8 mouse cellular contexts compared by ENCODE assay signal in the genomic region with DNA sequence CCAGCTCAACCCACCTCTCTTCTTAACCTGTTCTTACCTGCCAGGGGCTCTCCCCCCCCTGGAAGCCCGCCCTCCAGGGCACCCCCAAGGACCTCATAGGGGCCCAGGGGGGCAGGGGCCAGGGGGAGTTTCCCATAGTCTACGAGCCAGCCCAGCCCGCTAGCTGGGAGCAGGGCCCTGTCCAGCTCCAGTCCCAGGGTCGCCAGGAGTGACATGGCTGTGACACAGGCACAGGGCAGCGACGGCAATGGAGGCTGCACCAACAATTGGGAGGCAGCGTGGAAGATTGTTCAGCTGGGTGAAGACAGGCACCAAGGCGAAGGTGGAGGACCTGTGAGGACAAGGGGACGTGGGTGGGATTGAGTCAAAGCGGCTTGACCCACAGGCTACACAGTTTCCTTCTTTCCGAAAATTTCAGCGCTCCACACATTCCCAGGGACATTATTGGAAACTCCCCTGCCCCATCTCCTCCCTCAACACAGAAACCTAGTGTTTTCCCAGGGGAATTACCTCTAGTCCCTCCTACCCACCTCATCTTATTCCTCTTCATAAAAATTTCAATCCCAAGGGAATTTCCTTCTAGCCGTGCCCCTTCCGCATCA. TPM values are rescaled to one million over a fixed set of nuclear protein-coding genes. Genes with fewer than 3 reads are reported as not detected.
DNase-seq lines count a peak whose midpoint lies in the region; ATAC-seq and TF ChIP-seq lines count a peak whose summit lies in the region.

No protein-coding gene starts in this region.

- TF ChIP-seq CTCF in lung, postnatal 0 days (IDR thresholded peaks at IDR 0.05), result no peak; the same call in 1 of the 2 replicates

- peak; percentile 35 for DNase-seq in CD4-positive, CD25-positive, alpha-beta regulatory T cell, adult 2 months (ENCODE audit: low read depth, low spot score)
- no peak for DNase-seq in lung, postnatal 0 days (ENCODE audit: low spot score)
- no peak for DNase-seq in lung, postnatal 14 days
- no peak for DNase-seq in frontal cortex, postnatal 36 days (ENCODE audit: low spot score in 2 of 2)

- no peak overlapping the region; the same call in 1 of the 2 replicates for H3K9ac ChIP-seq in lung, postnatal 0 days (replicated peaks; ENCODE audit: low read depth)
- peak overlapping the region; percentile 95 for H3K9ac ChIP-seq in heart, embryonic 14.5 days (ENCODE audit: low read length)
- H3K9ac ChIP-seq in limb, embryonic 15.5 days, result no peak overlapping the region
- H3K9ac ChIP-seq in stomach, embryonic 14.5 days (replicated peaks; ENCODE audit: low read depth, low read length), result no peak overlapping the region

- peak overlapping the region; percentile 82 for H3K4me2 ChIP-seq in lung, postnatal 0 days (replicated peaks; ENCODE audit: low read depth, low read length)
- peak overlapping the region; percentile 91 for H3K4me2 ChIP-seq in heart, embryonic 14.5 days (ENCODE audit: low read length)
- peak overlapping the region; percentile 71 for H3K4me2 ChIP-seq in limb, embryonic 15.5 days
- peak overlapping the region; percentile 88 for H3K4me2 ChIP-seq in stomach, embryonic 14.5 days (replicated peaks; ENCODE audit: low read depth, low read length)

- peak overlapping the region; percentile 96 for H3K27ac ChIP-seq in lung, postnatal 0 days (ENCODE audit: low read length)
- peak overlapping the region; percentile 94 to 99; a peak in 2 of 4 replicates for H3K27ac ChIP-seq in heart, embryonic 14.5 days (replicated peaks in 1 of 2; ENCODE audit: control insufficient read depth in 1 of 2, insufficient read depth in 1 of 2, low read depth in 2 of 2, low read length in 2 of 2)
- H3K27ac ChIP-seq in limb, embryonic 15.5 days, result peak overlapping the region; percentile 98
- H3K27ac ChIP-seq in stomach, embryonic 14.5 days (ENCODE audit: low read length), result peak overlapping the region; percentile 97; the same call in 1 of the 2 replicates

- WGBS in lung, postnatal 0 days, result 29% methylated on average over 13 of the region's 14 CpGs
- 22% methylated on average over 14 of the region's 14 CpGs for WGBS in heart, embryonic 14.5 days
- WGBS in limb, embryonic 15.5 days, result 36% methylated on average over 14 of the region's 14 CpGs
- 34% methylated on average over 14 of the region's 14 CpGs for WGBS in stomach, embryonic 14.5 days

- peak overlapping the region; percentile 90 for H3K4me3 ChIP-seq in lung, postnatal 0 days (ENCODE audit: low read depth, low read length)
- H3K4me3 ChIP-seq in heart, embryonic 14.5 days (ENCODE audit: control insufficient read depth in 1 of 2, insufficient read depth in 1 of 2, low read depth in 1 of 2, low read length in 2 of 2), result peak overlapping the region; percentile 67 to 85
- peak overlapping the region; percentile 86 for H3K4me3 ChIP-seq in limb, embryonic 15.5 days
- H3K4me3 ChIP-seq in stomach, embryonic 14.5 days (ENCODE audit: low read depth, low read length), result peak overlapping the region; percentile 69

- no peaks in the 10 kb centered on the region for H3K9me3 ChIP-seq in lung, postnatal 0 days (ENCODE audit: low read length)
- no peaks in the 10 kb centered on the region for H3K9me3 ChIP-seq in heart, embryonic 14.5 days (ENCODE audit: control insufficient read depth, low read length)
- no peaks in the 10 kb centered on the region for H3K9me3 ChIP-seq in limb, embryonic 15.5 days
- no peaks in the 10 kb centered on the region for H3K9me3 ChIP-seq in stomach, embryonic 14.5 days (ENCODE audit: control insufficient read depth, low read depth, low read length)

- H3K36me3 ChIP-seq in lung, postnatal 0 days (ENCODE audit: insufficient read depth, low read length), result no peaks in the 10 kb centered on the region; the same call in 1 of the 2 replicates
- H3K36me3 ChIP-seq in heart, embryonic 14.5 days (ENCODE audit: control insufficient read depth, insufficient read depth, low read length), result peaks cover 35% of the 10 kb centered on the region
- H3K36me3 ChIP-seq in limb, embryonic 15.5 days, result peaks cover 25% of the 10 kb centered on the region
- peaks cover 4% of the 10 kb centered on the region; the same call in 1 of the 2 replicates for H3K36me3 ChIP-seq in stomach, embryonic 14.5 days (ENCODE audit: control insufficient read depth, insufficient read depth, low read length)

- ATAC-seq in CD4-positive, CD25-positive, alpha-beta regulatory T cell, adult 4 months, result no peak
- no peak for ATAC-seq in lung, postnatal 0 days
- ATAC-seq in heart, embryonic 14.5 days (ENCODE audit: insufficient number of reproducible peaks, insufficient read depth, low FRiP score, low read depth), result no peak
- ATAC-seq in limb, embryonic 15.5 days (ENCODE audit: insufficient number of reproducible peaks, low FRiP score, low TSS enrichment, low read depth), result no peak
- no peak for ATAC-seq in stomach, embryonic 14.5 days (ENCODE audit: insufficient number of reproducible peaks, insufficient read depth, low FRiP score, low read depth)

- H3K4me1 ChIP-seq in lung, postnatal 0 days (ENCODE audit: insufficient read depth, low read depth, low read length), result peaks cover 18% of the 10 kb centered on the region; the same call in 1 of the 2 replicates
- H3K4me1 ChIP-seq in heart, embryonic 14.5 days (ENCODE audit: control insufficient read depth in 2 of 2, insufficient read depth in 2 of 2, low read length in 2 of 2), result peaks cover 22 to 37% of the 10 kb centered on the region in 2 experiments
- peaks cover 39% of the 10 kb centered on the region for H3K4me1 ChIP-seq in limb, embryonic 15.5 days
- H3K4me1 ChIP-seq in stomach, embryonic 14.5 days (ENCODE audit: control insufficient read depth, insufficient read depth, low read length), result peaks cover 36% of the 10 kb centered on the region

- no peaks in the 10 kb centered on the region for H3K27me3 ChIP-seq in lung, postnatal 0 days (replicated peaks; ENCODE audit: insufficient read depth, low read length)
- no peaks in the 10 kb centered on the region for H3K27me3 ChIP-seq in heart, embryonic 14.5 days (ENCODE audit: control insufficient read depth, insufficient read depth, low read length)
- no peaks in the 10 kb centered on the region for H3K27me3 ChIP-seq in limb, embryonic 15.5 days
- H3K27me3 ChIP-seq in stomach, embryonic 14.5 days (ENCODE audit: control insufficient read depth, insufficient read depth, low read length), result no peaks in the 10 kb centered on the region

- TF ChIP-seq EP300 in lung, postnatal 0 days (IDR thresholded peaks at IDR 0.05), result no peak

RNA-seq across cellular contexts. Expression of a gene that starts 0.8 kb away (rescaled TPM):
- 10 to 100 TPM; 27.3 to 57.8 TPM for polyA plus RNA-seq in CD4-positive, CD25-positive, alpha-beta regulatory T cell, adult 4 months (2017; shearing (Covaris generic))
- polyA plus RNA-seq in lung, postnatal 0 days (2015; fragmentation: Nextera tagmentation; extraction: Ambion mirVana), result 22.7 and 23.8 TPM in 2 replicates
- 41.5 and 41.7 TPM in 2 replicates for polyA plus RNA-seq in heart, embryonic 14.5 days (2014; fragmentation: Nextera tagmentation; extraction: Ambion mirVana)
- polyA plus RNA-seq in limb, embryonic 15.5 days (2015; fragmentation: Nextera tagmentation; extraction: Ambion mirVana), result 83.6 and 88.0 TPM in 2 replicates
- 54.2 and 56.6 TPM in 2 replicates for polyA plus RNA-seq in stomach, embryonic 14.5 days (2014; fragmentation: Nextera tagmentation; extraction: Ambion mirVana)

RNA-seq across cellular contexts. Expression of a gene that starts 1.1 kb away (rescaled TPM):
- 1 to 10 TPM; 1.9 to 3.6 TPM for polyA plus RNA-seq in CD4-positive, CD25-positive, alpha-beta regulatory T cell, adult 4 months (2017; shearing (Covaris generic))
- 1.9 and 2.3 TPM in 2 replicates for polyA plus RNA-seq in lung, postnatal 0 days (2015; fragmentation: Nextera tagmentation; extraction: Ambion mirVana)
- 0.77 and 0.91 TPM in 2 replicates for polyA plus RNA-seq in heart, embryonic 14.5 days (2014; fragmentation: Nextera tagmentation; extraction: Ambion mirVana)
- 1.0 and 1.6 TPM in 2 replicates for polyA plus RNA-seq in limb, embryonic 15.5 days (2015; fragmentation: Nextera tagmentation; extraction: Ambion mirVana)
- polyA plus RNA-seq in stomach, embryonic 14.5 days (2014; fragmentation: Nextera tagmentation; extraction: Ambion mirVana), result 1.2 and 3.0 TPM in 2 replicates

RNA-seq across cellular contexts. Expression of a gene that starts 1.4 kb away (rescaled TPM):
- under 1 TPM; 0.19 to 0.35 TPM for polyA plus RNA-seq in CD4-positive, CD25-positive, alpha-beta regulatory T cell, adult 4 months (2017; shearing (Covaris generic))
- polyA plus RNA-seq in lung, postnatal 0 days (2015; fragmentation: Nextera tagmentation; extraction: Ambion mirVana), result 6.0 and 6.1 TPM in 2 replicates
- 1.8 and 1.9 TPM in 2 replicates for polyA plus RNA-seq in heart, embryonic 14.5 days (2014; fragmentation: Nextera tagmentation; extraction: Ambion mirVana)
- 5.7 and 6.2 TPM in 2 replicates for polyA plus RNA-seq in limb, embryonic 15.5 days (2015; fragmentation: Nextera tagmentation; extraction: Ambion mirVana)
- polyA plus RNA-seq in stomach, embryonic 14.5 days (2014; fragmentation: Nextera tagmentation; extraction: Ambion mirVana), result 3.1 and 4.4 TPM in 2 replicates

RNA-seq across cellular contexts. Expression of a gene that starts 33.7 kb away (rescaled TPM):
- polyA plus RNA-seq in CD4-positive, CD25-positive, alpha-beta regulatory T cell, adult 4 months (2017; shearing (Covaris generic)), result 1 to 10 TPM; 1.2 to 3.1 TPM
- 84.0 and 89.4 TPM in 2 replicates for polyA plus RNA-seq in lung, postnatal 0 days (2015; fragmentation: Nextera tagmentation; extraction: Ambion mirVana)
- 33.4 and 61.6 TPM in 2 replicates for polyA plus RNA-seq in heart, embryonic 14.5 days (2014; fragmentation: Nextera tagmentation; extraction: Ambion mirVana)
- polyA plus RNA-seq in limb, embryonic 15.5 days (2015; fragmentation: Nextera tagmentation; extraction: Ambion mirVana), result 118 and 124 TPM in 2 replicates
- 43.6 and 54.9 TPM in 2 replicates for polyA plus RNA-seq in stomach, embryonic 14.5 days (2014; fragmentation: Nextera tagmentation; extraction: Ambion mirVana)

RNA-seq across cellular contexts. Expression of a gene that starts 33.8 kb away (rescaled TPM):
- 10 to 100 TPM; 64.8 to 85.3 TPM for polyA plus RNA-seq in CD4-positive, CD25-positive, alpha-beta regulatory T cell, adult 4 months (2017; shearing (Covaris generic))
- 73.2 and 84.0 TPM in 2 replicates for polyA plus RNA-seq in lung, postnatal 0 days (2015; fragmentation: Nextera tagmentation; extraction: Ambion mirVana)
- 44.5 and 53.5 TPM in 2 replicates for polyA plus RNA-seq in heart, embryonic 14.5 days (2014; fragmentation: Nextera tagmentation; extraction: Ambion mirVana)
- polyA plus RNA-seq in limb, embryonic 15.5 days (2015; fragmentation: Nextera tagmentation; extraction: Ambion mirVana), result 82.6 and 89.6 TPM in 2 replicates
- polyA plus RNA-seq in stomach, embryonic 14.5 days (2014; fragmentation: Nextera tagmentation; extraction: Ambion mirVana), result 64.6 and 71.8 TPM in 2 replicates
